Mouse (Mus musculus) left cerebral cortex, postnatal 10 days (tissue): ENCODE results near the gene Gm3676. TPM values are rescaled to one million over a fixed set of nuclear protein-coding genes. Genes with fewer than 3 reads are reported as not detected.
"Not testable (repeated sequence)": the region's sequence is repeated elsewhere in the genome, so short reads cannot be mapped to it uniquely, and the experiment has no call there.

ENCODE experiments used
- DNase-seq, 2 experiments: peaks; one replicate each; pipeline ENCODE4 v3.0.0; 2021 to 2022; ENCODE audit warnings: low spot score in 2 of 2, mixed read lengths in 1 of 2; ENCODE audit errors: extremely low spot score in 1 of 2
- intact Hi-C: fragments of 180-260 bp; cut with DNase I; formaldehyde crosslinking; loops from one replicate; pipeline ENCODE4 v1.15.1; 2025
- total RNA-seq, 2 experiments: library from RNA; stranded (reverse); gene quantifications; 2 replicates each; pipeline ENCODE4 v1.2.3; 2021

Gm3676 gene
- total RNA-seq = not detected

DNA sequence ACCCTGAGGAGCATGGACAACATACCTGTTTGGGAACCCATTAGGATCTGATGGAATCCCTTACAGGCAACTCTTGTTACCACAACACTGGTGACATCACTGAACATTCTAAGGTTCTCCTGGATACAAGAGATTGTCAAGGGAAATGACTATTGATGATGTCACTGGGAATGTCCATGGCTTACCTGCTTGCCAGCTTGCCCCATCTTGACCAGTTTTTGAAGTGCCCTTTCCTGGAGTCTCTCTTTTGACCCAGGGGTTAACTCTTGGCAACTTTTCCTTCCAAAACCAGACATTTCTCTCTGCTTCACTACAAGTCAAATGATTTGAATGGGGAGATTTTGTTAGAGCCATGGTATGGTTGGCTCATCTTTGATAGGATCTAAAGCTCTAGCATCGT lies at the start of gene Gm3676:
TSS of gene Gm3676 (minus strand) at position 101 of the 400 bp plus-strand sequence.
- DNase-seq, intact Hi-C loops: not testable (repeated sequence)

DNA sequence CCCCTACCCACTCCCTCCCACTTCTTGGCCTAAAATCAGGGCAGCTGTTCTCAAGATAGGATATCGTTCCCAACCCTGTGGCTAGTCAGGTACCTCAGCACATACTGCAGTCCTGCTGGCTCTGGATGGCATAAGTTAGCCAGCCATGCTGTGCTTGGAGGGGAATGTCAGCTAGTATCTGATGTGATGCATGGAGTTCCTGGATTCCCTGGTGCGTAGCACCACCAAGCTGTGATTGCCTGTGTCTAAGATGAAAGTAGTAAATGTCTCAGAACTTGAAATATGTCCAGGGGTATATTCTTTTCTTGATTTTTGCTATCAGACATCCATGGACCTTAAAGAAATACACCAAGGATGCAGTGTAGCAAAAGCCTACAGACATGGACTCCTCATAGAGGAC lies 1.9 kb upstream of the Gm3676 start:
- intact Hi-C loops, DNase-seq: not testable (repeated sequence)

DNA sequence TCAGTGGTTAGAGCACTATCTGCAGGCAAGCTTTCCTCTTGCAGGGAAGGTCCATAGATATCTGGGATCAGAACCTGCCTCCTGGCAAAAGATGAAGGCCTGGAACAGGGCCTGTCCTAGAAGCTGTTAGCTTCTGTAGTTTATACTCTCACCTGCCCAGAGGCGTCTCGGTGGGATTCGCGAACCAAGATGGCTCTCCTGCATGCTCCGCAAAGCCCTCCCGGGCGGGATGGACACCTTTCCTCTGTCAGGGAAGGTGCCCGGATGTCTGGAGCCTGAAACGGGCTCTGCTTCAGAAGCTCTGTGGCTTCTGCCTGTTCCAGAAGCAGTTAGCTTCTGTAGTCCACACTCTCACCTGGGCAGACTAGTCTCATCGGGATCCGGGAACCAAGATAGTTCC lies 16.1 kb downstream of the Gm3676 start:
- peak in 1 of 2 experiments; percentile 20 for DNase-seq
- intact Hi-C loops = not testable (repeated sequence)

DNA sequence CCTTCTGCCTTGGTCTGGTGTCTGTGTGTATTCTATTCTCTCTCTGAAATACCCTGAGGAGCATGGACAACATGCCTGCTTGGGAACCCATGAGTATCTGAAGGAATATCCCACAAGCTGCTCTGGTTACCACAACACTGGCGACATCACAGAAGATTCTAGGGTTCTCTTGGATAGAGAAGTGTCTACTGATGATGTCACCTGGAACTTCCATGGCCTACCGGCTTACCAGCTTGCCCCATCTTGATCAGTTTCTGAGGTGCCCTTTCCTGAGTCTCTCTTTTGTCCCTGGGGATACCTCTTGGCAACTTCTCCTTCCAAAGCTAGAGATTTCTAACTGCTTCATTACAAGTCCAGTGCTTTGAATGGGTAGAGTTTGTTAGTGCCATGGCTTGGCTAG lies 21.8 kb downstream of the Gm3676 start, which contains the start of gene Gm3072:
TSS of gene Gm3072 (minus strand) at position 101 of the 400 bp plus-strand sequence.
- DNase-seq, intact Hi-C loops: not testable (repeated sequence)

DNA sequence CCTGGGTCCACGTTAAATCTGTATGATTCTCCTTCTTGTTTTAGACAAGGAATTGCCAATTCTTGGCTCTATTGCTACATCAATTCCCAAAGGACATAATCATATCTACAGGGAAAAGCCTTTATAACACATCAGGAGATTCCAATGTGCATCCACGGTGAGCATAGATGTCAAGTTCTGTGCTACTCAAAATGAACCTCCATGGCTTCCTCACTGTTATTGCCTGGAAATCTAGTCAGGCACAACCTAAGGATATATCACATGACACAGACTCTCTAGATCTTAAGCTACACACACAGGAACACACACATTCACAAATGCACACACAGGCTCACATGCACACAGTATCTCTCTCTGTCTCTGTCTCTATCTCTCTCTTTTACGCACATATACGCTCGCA lies 23.8 kb downstream of the Gm3676 start:
- DNase-seq, intact Hi-C loops: not testable (repeated sequence)

DNA sequence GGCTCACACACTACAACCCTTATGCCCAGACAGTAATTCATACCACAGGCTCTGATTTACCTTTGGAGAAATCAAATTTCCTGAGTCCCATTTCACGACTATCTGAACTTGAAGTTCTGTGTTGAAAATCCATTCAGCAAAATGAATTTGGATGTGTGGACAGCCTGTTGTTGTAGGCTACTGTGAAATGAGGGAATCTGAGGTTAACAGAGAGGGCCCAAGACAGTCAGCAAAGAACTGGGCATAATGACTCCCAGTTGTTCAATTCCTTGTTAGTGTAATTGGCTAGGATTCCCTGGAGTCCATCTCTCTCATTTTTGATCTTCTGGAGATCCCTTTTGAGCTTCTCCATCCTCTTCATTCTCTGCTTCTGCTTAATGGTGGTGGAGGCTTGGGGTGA lies 35.6 kb downstream of the Gm3676 start:
- DNase-seq, intact Hi-C loops: not testable (repeated sequence)

DNA sequence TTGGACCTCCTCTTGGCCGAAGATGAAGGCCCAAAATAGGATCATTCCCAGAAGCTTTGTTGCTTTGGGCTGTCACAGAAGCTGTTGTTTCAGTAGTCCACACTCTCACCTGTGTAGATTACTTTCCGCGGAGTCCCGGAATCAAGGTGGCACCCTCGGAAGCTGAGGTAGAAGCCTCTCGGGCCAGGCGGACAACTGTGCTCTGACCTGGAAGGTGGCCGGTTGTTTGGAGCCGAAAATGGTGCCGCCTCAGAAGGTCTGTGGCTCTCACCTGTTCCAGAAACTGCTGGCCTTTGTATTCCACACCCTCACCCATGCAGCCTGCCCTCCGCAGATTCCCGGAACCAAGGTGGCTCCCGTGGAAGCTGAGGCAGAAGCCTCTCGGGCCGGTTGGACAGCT lies 45.4 kb downstream of the Gm3676 start:
- peak in 1 of 2 experiments; percentile 18 for DNase-seq
- intact Hi-C loops = not testable (repeated sequence)

Other genes starting within 250 kb of the Gm3676 start
- not detected for gene Gm6482, start 238.2 kb downstream of the Gm3676 start, total RNA-seq
- gene Gm7954, start 193.0 kb downstream of the Gm3676 start, total RNA-seq = not detected
- under 1 TPM in 1 of 2 experiments, not detected in 1; 0.58 TPM for gene Gm3486, start 157.0 kb downstream of the Gm3676 start, total RNA-seq
- gene Gm7970, start 90.9 kb downstream of the Gm3676 start, total RNA-seq = not detected
- gene 1700049E17Rik2, start 73.3 kb downstream of the Gm3676 start, total RNA-seq = 1 to 10 TPM in 1 of 2 experiments, not detected in 1; 1.4 TPM
- gene Gm3072, start 21.9 kb downstream of the Gm3676 start, total RNA-seq = not detected
- gene Gm8068, start 55.4 kb upstream of the Gm3676 start, total RNA-seq = not detected
- not detected for gene Gm7929, start 104.1 kb upstream of the Gm3676 start, total RNA-seq
- not detected for gene Gm47189, start 126.0 kb upstream of the Gm3676 start, total RNA-seq